Mouse (Mus musculus): ENCODE measurements at regions not wholly inside any gene's neighbourhood (a gene's known extent, or its start where the extent isn't known, plus 50 kb on each side); places are given as distances from the start of the nearest gene placed in this dataset.

- Histone ChIP-seq H3K36me3 (ENCODE audit: control insufficient read depth, insufficient read depth, low read length, poor library complexity, severe bottlenecking) (no peaks in the 10 kb centered on the region), H3K4me1 (ENCODE audit: control insufficient read depth, insufficient read depth, low read length) (no peaks in the 10 kb centered on the region)
- TF ChIP-seq CTCF (IDR thresholded peaks at IDR 0.05; ENCODE audit: low read depth, low read length) (no peak), POLR2A (IDR thresholded peaks at IDR 0.05; ENCODE audit: insufficient read depth, low read length) (no peak), EP300 (IDR thresholded peaks at IDR 0.05; ENCODE audit: insufficient read depth, low read depth, low read length) (no peak)
Observed at GRCm38 (mm10) chr4:105525135-105525534, 264.5 kb upstream of the Gm12728 start.

GRCm38 (mm10) chr4:105526755-105527154 lies 262.9 kb upstream of the Gm12728 start:
- Histone ChIP-seq H3K36me3 (ENCODE audit: control insufficient read depth, insufficient read depth, low read length, poor library complexity, severe bottlenecking) (no peaks in the 10 kb centered on the region), H3K9me3 (replicated peaks; ENCODE audit: control insufficient read depth, insufficient read depth, low read length, poor library complexity, severe bottlenecking) (no peaks in the 10 kb centered on the region), H3K27ac (ENCODE audit: insufficient read depth, low read length) (no peak overlapping the region), H3K27me3 (ENCODE audit: control insufficient read depth, insufficient read depth, low read length, poor library complexity, severe bottlenecking) (no peaks in the 10 kb centered on the region), H3K4me1 (ENCODE audit: control insufficient read depth, insufficient read depth, low read length) (no peaks in the 10 kb centered on the region), H3K9ac (ENCODE audit: low read depth, poor library complexity, severe bottlenecking) (no peak overlapping the region), H3K4me3 (ENCODE audit: low read depth, low read length) (no peak overlapping the region)
- TF ChIP-seq CTCF (IDR thresholded peaks at IDR 0.05; ENCODE audit: low read depth, low read length) (no peak), EP300 (IDR thresholded peaks at IDR 0.05; ENCODE audit: insufficient read depth, low read depth, low read length) (no peak), POLR2A (IDR thresholded peaks at IDR 0.05; ENCODE audit: insufficient read depth, low read length) (no peak)

More at GRCm38 (mm10) chr4:105525135-105525534, 264.5 kb upstream of the Gm12728 start:
- no peak overlapping the region for H3K27ac ChIP-seq (ENCODE audit: insufficient read depth, low read length)
- H3K9me3 ChIP-seq (replicated peaks; ENCODE audit: control insufficient read depth, insufficient read depth, low read length, poor library complexity, severe bottlenecking) = no peaks in the 10 kb centered on the region
- H3K4me3 ChIP-seq (ENCODE audit: low read depth, low read length) = no peak overlapping the region
- no peaks in the 10 kb centered on the region for H3K27me3 ChIP-seq (ENCODE audit: control insufficient read depth, insufficient read depth, low read length, poor library complexity, severe bottlenecking)
- H3K9ac ChIP-seq (ENCODE audit: low read depth, poor library complexity, severe bottlenecking) = no peak overlapping the region

GRCm38 (mm10) chr4:105527316-105527715 lies 262.4 kb upstream of the Gm12728 start:
- Histone ChIP-seq H3K27me3 (ENCODE audit: control insufficient read depth, insufficient read depth, low read length, poor library complexity, severe bottlenecking) (no peaks in the 10 kb centered on the region), H3K27ac (ENCODE audit: insufficient read depth, low read length) (no peak overlapping the region), H3K9me3 (replicated peaks; ENCODE audit: control insufficient read depth, insufficient read depth, low read length, poor library complexity, severe bottlenecking) (no peaks in the 10 kb centered on the region), H3K9ac (ENCODE audit: low read depth, poor library complexity, severe bottlenecking) (no peak overlapping the region), H3K4me3 (ENCODE audit: low read depth, low read length) (no peak overlapping the region), H3K36me3 (ENCODE audit: control insufficient read depth, insufficient read depth, low read length, poor library complexity, severe bottlenecking) (no peaks in the 10 kb centered on the region), H3K4me1 (ENCODE audit: control insufficient read depth, insufficient read depth, low read length) (no peaks in the 10 kb centered on the region)
- no peak for TF ChIP-seq POLR2A (IDR thresholded peaks at IDR 0.05; ENCODE audit: insufficient read depth, low read length)
- TF ChIP-seq EP300 (IDR thresholded peaks at IDR 0.05; ENCODE audit: insufficient read depth, low read depth, low read length) = no peak
- no peak for TF ChIP-seq CTCF (IDR thresholded peaks at IDR 0.05; ENCODE audit: low read depth, low read length)

DNA sequence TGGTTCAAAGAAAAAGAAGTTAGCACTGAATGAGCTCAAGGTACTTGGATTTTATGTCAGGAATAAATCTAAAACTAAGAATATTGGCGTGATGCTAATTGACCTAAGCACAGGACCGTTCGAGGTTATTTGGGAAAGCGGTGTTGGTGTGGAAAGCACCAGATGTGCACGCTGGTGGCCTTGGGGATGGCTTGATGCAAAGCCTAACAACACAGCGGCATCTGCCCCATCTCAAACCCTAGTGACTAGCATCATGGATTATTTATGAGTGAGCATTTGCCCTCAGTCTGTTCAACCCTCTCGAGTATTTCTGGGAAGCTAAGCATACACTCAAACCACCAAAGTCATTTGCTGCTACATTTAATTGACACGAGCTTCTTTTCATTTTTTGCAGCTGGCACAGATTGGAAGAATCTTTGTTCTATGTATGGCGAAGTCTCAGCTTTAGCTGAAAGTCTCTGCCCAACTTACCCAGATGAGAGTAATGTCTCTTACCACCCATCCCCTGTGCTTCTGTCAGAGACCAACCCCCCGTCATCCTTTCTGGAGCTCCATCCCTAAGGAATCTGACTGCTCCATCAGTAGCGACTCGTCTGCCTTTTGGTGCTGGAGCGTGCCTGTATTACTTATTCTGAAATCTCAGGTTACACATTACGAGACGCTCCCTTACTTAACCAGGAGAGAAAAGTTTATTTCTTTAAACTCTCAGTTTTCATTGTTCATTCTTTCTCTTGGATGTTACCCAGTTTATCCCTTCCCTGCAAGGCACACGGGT lies 257.8 kb upstream of the Gm12728 start:
- Histone ChIP-seq H3K4me3 (ENCODE audit: low read depth, low read length) (no peak overlapping the region), H3K9me3 (replicated peaks; ENCODE audit: control insufficient read depth, insufficient read depth, low read length, poor library complexity, severe bottlenecking) (no peaks in the 10 kb centered on the region), H3K27me3 (ENCODE audit: control insufficient read depth, insufficient read depth, low read length, poor library complexity, severe bottlenecking) (no peaks in the 10 kb centered on the region; the same call in 1 of the 2 replicates), H3K4me1 (ENCODE audit: control insufficient read depth, insufficient read depth, low read length) (no peaks in the 10 kb centered on the region), H3K9ac (ENCODE audit: low read depth, poor library complexity, severe bottlenecking) (no peak overlapping the region), H3K36me3 (ENCODE audit: control insufficient read depth, insufficient read depth, low read length, poor library complexity, severe bottlenecking) (no peaks in the 10 kb centered on the region), H3K27ac (ENCODE audit: insufficient read depth, low read length) (no peak overlapping the region)
- TF ChIP-seq POLR2A (IDR thresholded peaks at IDR 0.05; ENCODE audit: insufficient read depth, low read length) = no peak
- TF ChIP-seq CTCF (IDR thresholded peaks at IDR 0.05; ENCODE audit: low read depth, low read length) = no peak
- no peak for TF ChIP-seq EP300 (IDR thresholded peaks at IDR 0.05; ENCODE audit: insufficient read depth, low read depth, low read length)

- no peak for TF ChIP-seq CTCF (IDR thresholded peaks at IDR 0.05; ENCODE audit: low read depth, low read length)
- no peak for TF ChIP-seq POLR2A (IDR thresholded peaks at IDR 0.05; ENCODE audit: insufficient read depth, low read length)
- no peak for TF ChIP-seq EP300 (IDR thresholded peaks at IDR 0.05; ENCODE audit: insufficient read depth, low read depth, low read length)
- no peaks in the 10 kb centered on the region; the same call in 1 of the 2 replicates for H3K27me3 ChIP-seq (ENCODE audit: control insufficient read depth, insufficient read depth, low read length, poor library complexity, severe bottlenecking)
- H3K4me3 ChIP-seq (ENCODE audit: low read depth, low read length) = no peak overlapping the region
- H3K27ac ChIP-seq (ENCODE audit: insufficient read depth, low read length) = no peak overlapping the region
- no peaks in the 10 kb centered on the region for H3K4me1 ChIP-seq (ENCODE audit: control insufficient read depth, insufficient read depth, low read length)
- no peak overlapping the region for H3K9ac ChIP-seq (ENCODE audit: low read depth, poor library complexity, severe bottlenecking)
- H3K36me3 ChIP-seq (ENCODE audit: control insufficient read depth, insufficient read depth, low read length, poor library complexity, severe bottlenecking) = no peaks in the 10 kb centered on the region
- no peaks in the 10 kb centered on the region for H3K9me3 ChIP-seq (replicated peaks; ENCODE audit: control insufficient read depth, insufficient read depth, low read length, poor library complexity, severe bottlenecking)
Observed at GRCm38 (mm10) chr4:105535451-105535850, 254.2 kb upstream of the Gm12728 start.

DNA sequence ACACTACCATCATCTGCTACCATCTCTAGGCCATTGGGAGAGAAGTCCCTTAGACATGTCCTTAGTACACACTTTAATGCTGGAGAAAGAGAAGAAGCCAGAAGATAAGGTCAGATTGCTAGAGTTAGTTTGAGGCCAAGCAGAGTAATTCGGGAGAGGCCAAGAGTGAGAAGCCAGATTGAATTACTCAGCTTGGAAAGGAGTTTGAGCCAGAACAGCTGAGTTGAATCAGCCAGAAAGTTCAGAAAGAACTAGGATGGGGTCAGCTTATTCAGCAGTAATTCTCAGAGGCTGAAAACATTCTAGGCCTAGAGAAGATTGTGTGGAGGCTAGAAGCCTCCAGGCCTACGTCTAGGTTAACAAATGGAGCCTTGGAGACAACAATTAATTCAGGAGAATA lies 244.2 kb upstream of the Gm12728 start:
- peaks cover 8% of the 10 kb centered on the region; the same call in 1 of the 2 replicates for H3K9me3 ChIP-seq (replicated peaks; ENCODE audit: control insufficient read depth, insufficient read depth, low read length, poor library complexity, severe bottlenecking)
- no peak overlapping the region for H3K27ac ChIP-seq (ENCODE audit: insufficient read depth, low read length)
- no peak overlapping the region for H3K4me3 ChIP-seq (ENCODE audit: low read depth, low read length)
- no peaks in the 10 kb centered on the region for H3K36me3 ChIP-seq (ENCODE audit: control insufficient read depth, insufficient read depth, low read length, poor library complexity, severe bottlenecking)
- H3K9ac ChIP-seq (ENCODE audit: low read depth, poor library complexity, severe bottlenecking) = no peak overlapping the region
- H3K27me3 ChIP-seq (ENCODE audit: control insufficient read depth, insufficient read depth, low read length, poor library complexity, severe bottlenecking) = no peaks in the 10 kb centered on the region
- TF ChIP-seq EP300 (IDR thresholded peaks at IDR 0.05; ENCODE audit: insufficient read depth, low read depth, low read length) (no peak), POLR2A (IDR thresholded peaks at IDR 0.05; ENCODE audit: insufficient read depth, low read length) (no peak), CTCF (IDR thresholded peaks at IDR 0.05; ENCODE audit: low read depth, low read length) (no peak)
- H3K4me1 ChIP-seq (ENCODE audit: control insufficient read depth, insufficient read depth, low read length) = no peaks in the 10 kb centered on the region

Measured in ES-Bruce4 (cell line).